Mouse (Mus musculus) adrenal gland, adult 8-10 months (tissue): ENCODE measurements around the gene Pipox. TPM values are rescaled to one million over a fixed set of nuclear protein-coding genes. Genes with fewer than 3 reads are reported as not detected.

Experiments
- DNase-seq: peaks from one replicate; pipeline ENCODE4 v3.0.0; 2022
- total RNA-seq, 4 experiments: library from RNA; stranded (reverse); gene quantifications; 2 replicates each; pipeline ENCODE4 v1.2.4; 2022

Gene Pipox
- total RNA-seq, 4 experiments from 2014 or later = 0.89 to 2.4 (median 1.5) TPM

DNA sequence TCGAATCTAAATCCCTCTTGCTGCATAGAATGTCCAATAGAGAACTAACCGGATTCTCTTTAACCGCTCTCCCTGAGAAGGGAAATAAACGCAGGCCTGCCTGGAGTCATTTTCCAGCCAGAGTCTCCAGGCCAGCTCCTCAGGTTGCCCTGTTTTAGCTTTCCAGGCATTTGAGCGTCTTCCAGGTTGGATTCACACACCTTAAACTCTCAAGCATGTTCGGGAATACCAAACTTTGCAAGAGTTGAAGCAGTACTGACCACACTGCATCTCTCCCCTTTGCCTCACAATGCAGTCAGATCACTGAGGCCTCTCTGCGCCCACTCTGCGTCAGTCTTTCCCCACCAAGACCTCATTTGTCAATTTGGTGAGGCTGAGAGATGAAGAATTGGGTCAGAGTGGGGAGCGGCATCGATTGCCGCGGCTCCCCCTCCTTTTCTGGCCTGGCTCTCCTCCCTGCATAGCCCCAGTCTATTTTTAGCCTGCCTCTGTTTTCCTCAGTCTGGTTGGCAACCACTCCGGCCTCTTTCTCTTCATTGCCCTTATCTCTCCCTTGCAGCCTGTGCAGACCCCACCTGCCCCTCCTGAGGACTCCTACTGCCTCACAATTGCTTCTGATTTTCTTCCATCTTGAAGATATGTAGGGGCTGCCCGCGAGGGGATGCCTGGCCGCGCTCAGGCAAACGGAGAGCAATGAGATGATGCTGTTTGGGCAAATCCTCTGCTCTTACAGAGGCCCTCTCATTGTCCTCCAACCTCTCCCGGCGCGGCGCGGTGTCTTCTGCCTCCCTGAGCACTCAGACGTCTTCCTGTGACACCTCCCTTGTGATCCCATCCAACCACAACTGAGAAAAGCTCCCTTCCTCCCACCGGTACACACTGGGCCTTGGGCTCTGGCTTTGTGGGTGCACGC lies 17.8 kb downstream of the Pipox start:
- DNase-seq = no peak

DNA sequence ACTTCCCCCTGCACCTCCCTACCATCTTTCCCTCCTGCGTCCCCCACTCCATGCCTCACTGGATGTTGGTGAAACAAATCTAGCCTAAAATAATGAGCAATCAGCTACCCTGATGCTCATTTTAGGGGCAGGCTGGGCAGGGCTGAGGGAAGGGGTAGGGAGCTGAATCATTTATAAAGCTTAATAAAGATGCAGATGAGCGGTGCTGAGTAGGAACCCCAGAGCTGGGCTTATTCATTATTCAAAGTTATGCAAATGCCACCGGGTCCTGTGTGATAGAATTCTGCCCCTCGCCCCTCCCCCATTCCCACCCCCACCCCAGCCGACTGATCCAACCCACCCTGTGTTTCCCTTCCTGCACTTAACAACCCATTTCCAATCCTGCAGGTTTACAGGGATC lies 18.6 kb downstream of the Pipox start:
- no peak for DNase-seq

DNA sequence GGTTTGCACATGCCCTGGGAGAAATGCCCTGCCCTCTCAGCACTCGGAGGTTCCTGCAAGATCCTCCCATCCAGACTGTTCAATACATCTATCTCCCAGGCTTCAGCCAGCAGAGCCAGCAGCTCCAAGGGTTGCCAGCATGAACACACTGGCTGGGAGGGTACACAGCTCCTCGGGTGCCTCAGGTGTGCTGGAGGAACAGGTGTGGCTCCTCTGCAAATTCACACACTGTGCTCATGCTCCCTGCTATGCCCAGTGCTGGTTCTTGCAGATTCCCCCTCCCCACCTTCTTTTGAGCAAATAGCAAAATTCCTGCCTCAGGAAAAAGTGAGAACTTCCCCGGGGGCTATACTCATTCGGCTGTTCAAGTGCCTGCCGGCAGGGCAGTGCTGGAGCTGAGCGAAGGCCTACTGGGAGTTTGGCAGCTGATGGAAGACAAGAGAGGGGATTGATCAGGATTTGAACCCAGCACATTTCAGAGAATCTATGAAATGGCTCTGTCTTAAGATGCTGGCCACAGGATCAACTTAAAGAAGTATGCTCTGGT lies 19.1 kb downstream of the Pipox start:
- DNase-seq = no peak

GRCm38 (mm10) chr11:77873116-77873515 lies 20.8 kb downstream of the Pipox start:
- DNase-seq = no peak

DNA sequence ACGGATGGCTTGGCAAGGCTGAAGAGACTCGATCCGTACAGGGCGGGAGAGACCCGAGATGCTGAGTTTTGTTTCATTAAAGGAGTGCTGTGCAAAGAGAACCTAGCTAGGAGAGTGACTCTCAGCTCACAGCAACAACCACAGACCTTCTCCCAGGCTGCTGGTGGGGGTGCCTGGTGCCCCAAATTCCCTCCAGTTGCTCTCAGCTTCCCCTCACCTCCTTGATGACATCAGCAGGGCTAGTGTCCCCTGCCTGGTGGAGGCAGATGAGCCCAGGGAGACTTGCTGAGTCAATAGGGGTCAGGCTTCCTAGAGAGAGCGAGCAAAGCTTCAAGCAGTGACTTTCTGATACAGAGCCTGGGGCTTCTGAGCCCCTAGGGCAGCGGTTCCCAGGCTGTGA lies 21.2 kb downstream of the Pipox start:
- DNase-seq = no peak

DNA sequence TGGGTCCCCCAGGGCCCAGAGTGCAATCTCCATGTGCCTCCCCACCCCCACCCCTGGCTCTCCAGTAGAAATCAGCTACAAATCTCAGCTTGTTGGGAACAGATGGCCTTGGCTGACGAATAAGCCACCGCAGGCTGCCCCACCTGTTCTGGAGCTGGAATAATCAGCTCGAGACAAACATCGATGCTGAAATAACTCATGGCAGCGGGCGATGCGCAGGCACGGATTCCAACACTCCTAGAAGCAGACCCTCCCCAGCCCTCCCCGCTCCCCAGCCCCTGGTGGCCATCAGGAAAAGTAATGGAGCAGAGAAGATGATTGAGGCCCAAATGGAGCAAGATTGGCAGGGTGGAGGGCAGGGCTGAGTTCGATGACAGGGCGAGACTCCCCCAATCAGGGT lies 21.7 kb downstream of the Pipox start:
- DNase-seq = no peak

DNA sequence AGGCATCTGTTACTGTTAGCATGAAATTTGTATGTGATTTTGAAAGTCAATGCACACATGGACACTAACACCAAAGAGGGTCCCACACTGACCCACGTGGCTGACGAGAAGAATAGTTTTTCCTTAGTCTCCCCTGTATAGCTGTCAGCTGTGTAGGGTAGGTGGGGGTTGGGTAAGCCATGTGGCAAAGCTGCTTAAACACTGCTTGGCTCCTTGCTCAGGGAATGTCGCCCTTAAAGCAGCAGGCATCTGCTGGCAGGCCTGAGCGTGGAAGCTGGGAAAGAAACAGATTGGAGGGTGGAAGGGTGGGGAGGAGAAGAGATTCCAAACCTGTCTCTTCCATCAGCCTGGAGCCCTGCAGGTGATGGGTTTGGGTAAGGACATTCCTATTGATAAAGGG lies 22.5 kb downstream of the Pipox start:
- no peak for DNase-seq

DNA sequence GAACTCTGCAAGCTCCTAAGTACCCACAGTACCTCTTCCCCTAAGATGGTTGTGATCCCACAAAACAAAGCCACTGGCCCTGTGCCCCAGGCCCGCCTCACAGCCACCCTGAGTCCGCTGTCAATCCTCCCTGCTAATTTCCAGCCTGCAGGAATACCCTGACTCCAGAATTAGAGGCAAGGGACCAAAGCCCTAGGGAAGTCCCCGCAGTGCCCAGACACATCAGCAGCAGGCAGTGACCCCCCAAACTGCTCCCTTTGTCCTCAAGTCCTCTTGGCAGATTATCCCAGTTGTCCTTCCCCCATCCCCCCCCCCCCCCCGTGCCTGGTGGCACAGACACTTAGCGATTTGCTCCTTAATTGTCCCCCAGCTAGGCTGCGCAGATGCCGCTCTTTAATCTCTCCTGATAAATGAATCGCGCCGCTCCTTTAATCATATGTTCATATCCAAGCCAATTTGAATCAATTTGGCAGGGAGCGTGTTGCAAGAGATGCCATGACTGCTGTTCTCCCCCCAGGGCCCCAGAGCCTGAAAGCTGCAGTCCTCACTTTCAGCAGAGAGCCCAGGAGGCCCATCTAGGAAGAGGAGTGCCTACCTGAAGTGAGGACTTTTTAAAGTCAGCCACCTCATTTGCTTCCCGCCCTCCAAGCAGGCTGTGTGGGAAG lies 26.3 kb downstream of the Pipox start:
- DNase-seq = no peak

DNA sequence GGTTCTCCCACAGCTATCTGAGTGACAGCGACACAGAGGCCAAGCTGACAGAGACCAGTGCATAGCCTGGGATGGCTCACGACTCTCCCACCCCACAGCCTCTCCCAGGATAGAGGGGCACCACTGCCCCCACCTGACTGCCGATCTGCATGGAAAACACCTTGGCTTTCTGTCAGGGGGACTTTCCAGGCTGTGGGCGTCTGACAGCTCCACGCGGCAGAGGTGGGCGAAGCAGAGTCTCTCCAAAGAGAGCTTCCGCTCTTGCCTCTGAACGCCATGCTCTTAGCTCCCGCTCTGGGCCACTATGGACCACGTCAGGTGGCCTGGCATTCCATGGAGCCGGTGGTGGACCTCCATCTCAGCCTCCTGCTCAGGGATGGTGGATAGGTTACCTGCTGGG lies 29.1 kb downstream of the Pipox start:
- no peak for DNase-seq

GRCm38 (mm10) chr11:77862887-77863286 lies 31.0 kb downstream of the Pipox start:
- DNase-seq = no peak

DNA sequence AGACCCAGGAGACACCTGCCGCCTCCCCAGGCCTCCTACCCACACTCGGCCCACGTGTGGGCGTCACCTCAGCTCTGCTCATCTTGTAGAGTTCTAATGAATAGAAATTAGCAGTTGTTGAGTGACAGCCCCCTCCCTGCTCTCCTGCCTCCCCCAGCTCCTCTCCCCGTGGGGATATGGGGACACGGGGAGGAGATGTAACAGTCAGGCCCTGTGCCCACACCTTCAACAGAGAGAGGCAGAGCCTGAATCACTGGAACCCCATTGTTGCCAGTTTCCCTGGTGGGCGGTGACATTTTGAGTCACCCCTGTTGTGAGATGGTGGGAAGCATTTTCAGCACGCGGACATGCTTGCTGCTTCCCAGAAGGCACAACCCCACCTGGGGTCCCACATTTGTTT lies 32.9 kb downstream of the Pipox start:
- no peak for DNase-seq

DNA sequence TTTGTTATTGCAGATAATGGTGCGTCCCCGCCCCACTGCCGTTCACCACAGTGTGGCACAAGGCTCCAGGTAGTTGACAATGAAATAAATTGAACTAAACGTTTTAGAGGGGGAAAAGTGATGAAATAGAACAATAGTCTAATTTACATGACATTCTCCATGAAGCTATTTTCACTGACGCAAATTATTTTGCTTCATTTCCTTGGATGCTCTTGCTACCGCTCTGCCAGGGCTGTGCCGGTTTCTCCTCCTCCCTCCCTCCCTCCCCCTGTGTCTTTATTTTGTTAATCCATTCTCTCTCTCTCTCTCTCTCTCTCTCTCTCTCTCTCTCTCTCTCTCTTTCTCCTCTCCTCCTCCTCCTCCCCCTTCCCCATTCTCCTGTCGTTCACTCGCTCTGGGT lies 35.3 kb downstream of the Pipox start:
- no peak for DNase-seq

DNA sequence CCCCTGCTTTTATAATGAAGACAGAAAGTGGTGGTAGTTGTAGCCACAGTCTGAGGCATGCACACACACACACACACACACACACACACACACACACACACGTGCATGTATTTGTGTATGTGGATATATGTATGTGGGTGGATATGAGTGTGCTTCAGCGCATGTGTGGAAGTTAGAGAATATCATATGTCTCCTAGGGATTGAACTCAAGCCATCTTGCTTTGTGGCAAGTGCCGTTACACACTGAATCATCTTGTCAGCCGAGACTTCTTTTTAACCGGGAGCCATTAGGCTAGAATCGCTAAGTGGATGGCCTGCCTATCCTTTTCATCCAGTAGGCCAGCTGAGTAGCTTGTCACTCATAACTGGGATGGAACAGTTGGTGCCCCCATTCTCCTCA lies 36.8 kb downstream of the Pipox start:
- DNase-seq = no peak

DNA sequence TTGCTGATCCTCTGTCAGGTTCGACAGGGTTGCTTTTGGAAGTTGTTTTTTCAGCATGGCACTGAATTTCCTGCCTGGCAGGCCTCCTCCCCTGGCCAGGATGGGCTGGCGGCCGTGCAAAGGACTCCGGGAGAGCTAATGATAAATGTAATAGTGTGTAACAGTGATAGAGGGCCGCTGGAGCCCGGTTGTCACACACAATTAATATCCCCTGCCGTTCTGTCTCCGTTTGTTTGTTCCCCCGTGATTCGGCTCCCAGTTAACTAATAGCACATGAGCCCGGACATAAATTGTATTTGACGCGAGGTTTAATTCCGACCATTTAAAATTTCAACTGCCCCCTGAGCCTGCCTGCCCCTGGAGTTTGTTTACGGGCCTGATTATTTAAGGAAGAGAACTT lies 38.5 kb downstream of the Pipox start:
- DNase-seq = no peak

DNA sequence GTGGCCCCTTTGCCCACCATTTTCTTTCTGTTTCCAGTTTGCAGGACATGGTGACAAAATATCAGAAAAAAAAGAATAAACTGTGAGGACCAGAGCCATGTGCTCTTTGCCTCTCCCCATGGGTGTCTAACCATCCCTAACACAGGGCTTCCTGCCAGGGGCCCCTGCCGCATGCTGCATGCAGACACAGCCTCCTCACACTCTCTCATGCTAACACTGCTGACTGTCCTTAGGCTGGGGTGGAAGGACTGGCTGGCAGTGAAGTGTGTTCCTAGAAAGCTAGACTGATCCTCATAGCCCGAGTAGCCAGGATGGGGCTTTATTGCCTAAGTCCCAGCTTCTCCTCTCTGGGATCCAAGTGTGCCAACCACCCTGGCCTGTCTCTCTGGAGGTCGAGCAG lies 39.3 kb downstream of the Pipox start:
- DNase-seq = no peak

DNA sequence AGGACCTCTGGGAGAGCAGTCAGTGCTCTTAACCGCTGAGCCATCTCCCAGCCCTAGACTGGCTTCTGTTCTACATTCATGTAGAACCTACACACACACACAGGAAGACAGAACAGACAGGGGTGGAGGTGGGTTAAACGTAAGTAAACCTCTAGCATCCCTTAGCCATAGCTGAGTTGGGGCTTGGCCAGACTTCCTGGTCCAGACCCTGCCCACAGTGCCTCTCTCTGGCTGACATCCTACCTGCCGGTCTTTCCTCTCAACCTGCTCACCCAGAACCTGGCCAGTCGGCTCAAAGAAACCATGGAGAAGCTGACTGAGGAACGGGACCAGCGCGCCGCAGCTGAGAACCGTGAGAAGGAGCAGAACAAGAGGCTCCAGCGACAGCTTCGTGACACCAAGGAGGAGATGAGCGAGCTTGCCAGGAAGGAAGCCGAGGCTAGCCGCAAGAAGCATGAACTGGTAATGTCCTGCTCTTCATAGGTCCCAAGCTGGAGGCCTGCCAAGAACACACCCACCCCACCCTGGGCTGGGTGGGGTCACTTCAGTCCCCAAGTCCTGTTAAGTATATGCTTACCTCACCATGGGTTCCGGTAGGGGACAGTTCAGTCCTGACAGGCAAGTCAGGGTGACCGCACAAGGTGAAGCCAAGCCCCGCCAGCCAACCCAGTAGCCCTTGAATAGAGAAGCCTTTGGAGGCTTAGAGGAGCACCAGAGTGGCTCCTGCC lies 40.8 kb downstream of the Pipox start:
- no peak for DNase-seq

DNA sequence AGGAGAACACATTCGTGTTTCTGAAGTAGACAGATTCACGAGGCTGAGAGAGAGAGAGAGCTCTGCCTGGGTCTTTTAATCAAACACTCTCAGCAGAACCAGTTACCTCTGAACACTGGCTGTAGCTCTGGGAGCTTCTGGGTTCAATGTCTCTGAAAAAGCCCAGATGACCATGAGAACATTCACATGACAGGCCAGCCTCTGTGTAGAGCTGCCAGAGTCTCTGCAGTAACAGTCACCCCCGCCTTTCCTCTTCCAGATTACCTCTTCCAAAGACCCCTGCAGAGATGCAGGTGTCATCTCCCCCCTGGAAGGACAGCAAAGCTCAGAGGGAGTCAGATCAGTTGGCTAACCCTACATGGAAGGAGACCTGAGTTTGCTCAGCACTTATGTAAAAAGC lies 41.7 kb downstream of the Pipox start:
- DNase-seq = no peak

DNA sequence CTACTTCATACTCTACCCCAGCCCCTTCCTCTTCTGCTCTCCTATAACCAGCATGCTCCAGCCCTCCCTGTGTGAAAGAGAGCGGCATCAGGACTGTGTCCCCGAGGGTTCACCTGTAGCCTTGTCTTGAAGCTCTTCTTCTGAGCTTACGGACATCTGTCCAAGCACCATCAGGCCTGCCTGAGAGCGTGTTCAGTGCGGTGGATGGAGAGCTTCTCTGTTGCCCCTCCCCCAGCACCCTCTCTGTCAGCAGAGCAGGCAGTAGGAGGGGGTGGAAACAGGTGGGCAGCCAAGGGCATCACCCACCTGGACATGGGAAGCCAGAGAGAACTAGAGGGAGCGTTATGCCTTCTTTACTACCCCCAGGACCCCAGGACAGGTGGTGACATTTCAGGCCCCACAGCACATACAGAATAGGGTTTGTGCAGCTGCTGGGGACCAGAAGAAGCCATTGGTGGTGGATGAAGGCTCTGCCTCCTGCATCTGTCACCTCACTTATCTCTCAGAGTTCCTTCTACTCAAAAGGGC lies 42.3 kb downstream of the Pipox start:
- no peak for DNase-seq

DNA sequence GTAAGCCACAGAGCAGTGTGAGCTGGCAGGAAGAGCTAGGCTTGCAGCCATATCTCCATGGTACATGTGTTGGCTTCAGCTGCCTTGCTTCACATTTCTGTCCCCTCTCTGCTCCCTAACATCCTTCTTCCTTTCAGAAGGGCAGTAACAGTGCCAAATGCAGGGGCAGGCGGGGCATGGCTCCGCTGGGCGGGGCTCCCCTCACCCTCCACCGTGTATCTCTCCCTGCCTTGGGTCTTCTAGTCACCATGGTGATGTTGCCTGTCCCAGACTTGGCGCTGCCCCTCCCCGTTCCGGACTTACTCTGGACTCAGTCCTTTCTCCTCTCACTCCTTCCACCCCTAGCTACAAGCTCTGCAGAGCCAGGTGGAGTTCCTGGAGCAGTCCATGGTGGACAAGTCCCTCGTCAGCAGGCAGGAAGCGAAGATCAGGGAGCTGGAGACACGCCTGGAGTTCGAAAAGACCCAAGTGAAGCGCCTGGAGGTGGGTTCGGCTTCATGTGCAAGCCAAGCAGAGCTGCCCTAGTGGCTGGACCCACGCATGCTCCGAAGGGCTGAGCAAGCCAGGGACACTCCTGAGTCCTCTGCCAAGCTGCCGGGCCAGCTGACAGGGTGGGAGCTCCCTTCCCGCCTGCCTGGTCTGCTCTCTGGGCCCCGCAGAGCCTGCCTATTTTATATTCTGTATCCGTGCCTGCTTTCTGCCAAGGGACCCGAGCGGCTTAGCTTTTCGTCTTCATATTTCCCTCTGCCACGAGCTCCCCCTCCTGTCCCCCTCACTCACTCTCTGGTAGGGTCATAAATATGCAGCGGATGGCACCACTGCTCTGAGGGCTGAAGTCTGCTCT lies 43.3 kb downstream of the Pipox start:
- no peak for DNase-seq

GRCm38 (mm10) chr11:77849151-77849550 lies 44.7 kb downstream of the Pipox start:
- DNase-seq = no peak

- DNase-seq = no peak
These were observed 45.8 kb downstream of the Pipox start for GRCm38 (mm10) chr11:77848131-77848530.

DNA sequence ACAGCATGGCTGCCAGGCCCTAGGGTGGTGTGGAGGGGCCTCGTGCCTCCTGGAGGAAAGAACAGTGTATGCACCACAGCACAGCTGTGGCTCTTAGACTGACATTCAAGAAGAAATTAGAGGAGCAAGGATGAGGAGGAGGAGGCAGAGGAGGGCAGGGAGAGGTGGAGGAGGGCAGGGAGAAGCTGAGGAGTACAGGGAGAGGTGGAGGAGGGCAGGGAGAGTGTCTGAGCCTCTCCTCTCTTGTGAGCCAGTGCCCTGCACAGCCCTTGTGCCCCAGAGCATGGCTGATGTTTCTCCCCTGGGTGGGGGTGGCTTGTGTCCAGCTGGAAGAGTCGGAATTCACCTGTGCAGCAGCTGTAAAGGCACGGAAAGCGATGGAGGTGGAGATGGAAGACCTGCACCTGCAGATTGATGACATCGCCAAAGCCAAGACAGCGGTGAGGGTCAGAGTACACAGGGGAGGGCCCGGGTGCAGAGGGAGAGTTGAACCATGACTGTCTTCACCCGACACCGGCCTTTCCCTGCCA lies 46.2 kb downstream of the Pipox start:
- no peak for DNase-seq
